Mouse (Mus musculus) c-Kit-positive CD71-positive TER-119-negative erythroid progenitor cells, embryonic 14.5 days (primary cell): ENCODE measurements around the gene Gabrb1.
"Not testable (repeated sequence)": the region's sequence is repeated elsewhere in the genome, so short reads cannot be mapped to it uniquely, and the experiment has no call there.

Experiments
- DNase-seq: peaks from one replicate; pipeline ENCODE4 v3.0.0-alpha.2; 2013; ENCODE audit warnings: low read depth

Gene Gabrb1

GRCm38 (mm10) chr5:72036954-72037353 is 379.0 kb downstream of the Gabrb1 start:
- no peak for DNase-seq

DNA sequence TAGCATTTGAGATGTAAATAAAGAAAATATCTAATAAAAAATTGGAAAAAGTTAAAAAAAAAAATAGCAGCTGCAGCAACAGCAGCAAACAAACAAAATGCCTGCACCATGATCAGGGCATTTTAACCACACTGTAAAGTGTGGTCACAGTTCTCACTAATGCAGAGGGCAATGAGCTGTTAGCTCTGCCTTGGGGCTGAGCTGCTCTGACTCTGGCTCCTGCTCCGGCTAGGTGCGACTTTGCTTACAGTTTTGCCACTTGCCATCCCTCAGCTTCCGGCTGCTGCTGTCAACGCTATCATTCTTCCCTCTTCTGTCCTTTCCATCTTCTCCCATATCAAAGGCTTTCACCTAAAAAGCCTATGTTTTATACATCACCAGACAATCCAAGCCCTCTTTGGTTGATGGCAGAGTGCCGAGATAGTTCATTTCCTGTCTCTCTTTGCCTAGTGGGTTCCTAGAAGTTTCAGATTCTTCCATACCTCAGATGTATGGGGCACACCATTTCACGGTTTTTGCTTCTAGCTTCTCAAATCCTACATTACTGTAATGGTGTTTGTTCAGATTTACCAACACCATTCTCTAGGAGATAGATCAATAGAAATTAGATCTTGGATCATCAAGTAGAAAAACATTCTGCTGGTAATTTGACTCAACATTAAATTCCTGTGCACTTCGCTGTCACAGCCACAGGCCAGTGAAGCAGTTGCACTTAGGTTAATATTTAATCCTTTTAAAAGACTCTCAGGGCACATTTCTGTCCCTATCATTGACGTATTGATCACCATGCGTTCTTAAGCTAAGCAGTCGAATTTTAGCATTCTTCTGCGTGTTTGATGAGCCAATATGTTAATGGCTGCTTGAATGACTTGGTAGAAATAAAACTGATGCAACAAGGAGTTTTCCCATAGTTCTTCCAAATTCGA is 385.6 kb downstream of the Gabrb1 start:
- DNase-seq = no peak

DNA sequence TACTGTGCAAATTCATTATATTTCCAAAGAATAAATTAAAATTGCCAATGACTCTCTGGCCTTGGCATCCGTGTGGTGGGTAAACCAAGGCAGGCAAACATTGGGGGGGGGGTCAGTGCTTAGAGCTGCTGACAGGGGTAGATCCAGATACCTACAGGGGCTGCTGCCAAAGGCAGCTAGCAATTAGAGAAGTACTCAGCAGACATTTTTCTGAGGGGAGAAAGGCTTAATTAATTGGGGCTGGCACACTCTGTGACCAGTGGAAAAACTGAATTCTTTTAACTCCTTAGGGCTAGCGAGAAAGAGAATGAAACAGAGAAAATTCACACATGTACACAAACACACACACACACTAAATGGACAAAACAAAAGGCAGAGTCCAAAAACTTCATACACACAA is 388.3 kb downstream of the Gabrb1 start:
- no peak for DNase-seq

DNA sequence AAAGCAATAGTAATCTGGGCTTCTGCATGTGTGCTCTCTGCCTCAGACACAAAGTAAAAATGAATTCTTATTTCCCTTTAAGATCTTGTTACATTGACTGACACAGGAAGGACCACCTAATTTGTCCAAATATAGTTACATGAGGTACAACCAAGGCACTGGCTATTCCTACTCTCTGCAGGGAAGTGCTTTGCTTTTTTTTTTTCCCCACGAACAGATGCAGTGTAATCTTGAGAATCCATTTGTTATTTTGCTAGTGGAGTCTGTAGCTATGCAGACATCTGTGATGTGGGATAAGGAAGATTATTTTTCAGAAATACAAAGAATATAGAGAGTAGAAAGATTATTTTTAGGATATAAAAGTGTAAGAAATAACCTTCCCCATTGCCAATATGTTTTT is 406.2 kb downstream of the Gabrb1 start:
- DNase-seq = no peak

GRCm38 (mm10) chr5:72068826-72069225 is 410.9 kb downstream of the Gabrb1 start:
- DNase-seq = no peak

DNA sequence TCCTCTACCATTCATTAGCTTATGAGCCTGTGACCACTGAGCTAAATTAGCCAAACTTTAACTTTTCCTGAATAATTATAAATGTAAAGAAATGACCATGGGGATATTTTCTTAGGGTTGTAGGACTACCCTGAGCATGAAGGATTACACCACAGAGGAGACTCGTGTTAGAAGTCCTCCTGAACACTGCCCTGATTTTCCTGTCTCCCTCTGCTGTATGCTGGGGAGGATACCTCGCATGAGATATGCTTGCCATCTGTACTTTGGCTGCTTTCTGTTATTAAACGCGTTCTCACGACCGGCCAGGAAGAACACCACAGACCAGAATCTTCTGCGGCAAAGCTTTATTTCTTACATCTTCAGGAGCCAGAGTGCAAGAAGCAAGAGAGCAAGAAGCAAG is 411.5 kb downstream of the Gabrb1 start:
- DNase-seq = not testable (repeated sequence)

DNA sequence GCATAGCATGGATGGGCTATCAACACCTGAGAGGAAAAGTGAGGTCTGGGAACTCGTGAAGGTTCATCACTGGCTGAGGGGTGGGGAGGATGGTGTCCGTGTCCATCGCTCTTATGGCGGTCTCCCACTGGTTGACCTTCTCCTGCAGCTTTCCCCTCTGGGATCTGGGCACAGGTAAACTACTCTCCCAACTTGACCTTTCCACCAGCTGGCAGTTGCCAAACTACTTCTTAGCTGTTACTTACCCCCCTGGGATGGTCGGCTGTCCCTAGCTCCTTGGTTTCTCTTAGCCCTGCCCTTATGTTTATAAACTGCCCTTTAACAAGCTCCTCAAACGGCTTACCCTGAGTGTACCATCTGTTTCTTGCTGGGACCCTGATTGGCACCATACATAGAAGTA is 418.9 kb downstream of the Gabrb1 start:
- DNase-seq = no peak

GRCm38 (mm10) chr5:72086518-72086917 is 428.6 kb downstream of the Gabrb1 start:
- no peak for DNase-seq

DNA sequence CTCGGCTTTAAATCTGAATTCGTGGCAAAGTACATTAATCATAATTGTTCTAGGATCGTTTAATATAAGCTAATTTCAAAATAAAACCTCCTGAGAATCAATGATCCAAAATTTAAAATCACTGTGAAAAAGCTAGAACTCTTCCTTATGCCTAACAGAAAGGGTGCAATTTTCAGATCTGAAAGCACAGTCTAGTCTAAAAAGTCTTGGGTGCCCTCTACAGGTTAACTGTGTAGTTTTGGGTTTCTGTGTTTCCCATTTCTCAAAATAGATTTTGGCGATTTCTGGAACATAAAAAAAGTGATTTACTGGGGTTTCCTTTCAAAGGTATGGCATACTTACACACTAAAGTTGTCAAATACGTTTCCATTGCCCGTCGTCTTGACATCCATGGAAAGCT is 436.7 kb downstream of the Gabrb1 start:
- no peak for DNase-seq

DNA sequence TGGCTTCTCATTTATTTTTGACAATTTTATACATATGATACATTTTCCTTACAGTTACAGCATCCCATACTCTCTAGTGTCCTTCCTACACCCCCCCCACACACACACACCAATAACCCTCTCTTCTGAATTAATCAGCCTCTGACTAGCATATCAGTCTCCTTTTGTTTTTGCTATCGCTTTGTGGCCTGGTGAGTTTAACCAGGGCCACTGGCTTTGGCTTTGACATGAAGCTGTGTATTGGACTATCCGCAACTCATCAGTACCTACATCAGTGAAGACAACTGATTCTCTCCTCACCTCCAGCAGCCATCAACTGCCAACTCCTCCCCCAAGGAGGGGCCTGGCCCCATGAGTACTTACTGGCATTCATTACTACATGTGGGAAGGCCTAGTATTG is 437.1 kb downstream of the Gabrb1 start:
- DNase-seq = no peak

DNA sequence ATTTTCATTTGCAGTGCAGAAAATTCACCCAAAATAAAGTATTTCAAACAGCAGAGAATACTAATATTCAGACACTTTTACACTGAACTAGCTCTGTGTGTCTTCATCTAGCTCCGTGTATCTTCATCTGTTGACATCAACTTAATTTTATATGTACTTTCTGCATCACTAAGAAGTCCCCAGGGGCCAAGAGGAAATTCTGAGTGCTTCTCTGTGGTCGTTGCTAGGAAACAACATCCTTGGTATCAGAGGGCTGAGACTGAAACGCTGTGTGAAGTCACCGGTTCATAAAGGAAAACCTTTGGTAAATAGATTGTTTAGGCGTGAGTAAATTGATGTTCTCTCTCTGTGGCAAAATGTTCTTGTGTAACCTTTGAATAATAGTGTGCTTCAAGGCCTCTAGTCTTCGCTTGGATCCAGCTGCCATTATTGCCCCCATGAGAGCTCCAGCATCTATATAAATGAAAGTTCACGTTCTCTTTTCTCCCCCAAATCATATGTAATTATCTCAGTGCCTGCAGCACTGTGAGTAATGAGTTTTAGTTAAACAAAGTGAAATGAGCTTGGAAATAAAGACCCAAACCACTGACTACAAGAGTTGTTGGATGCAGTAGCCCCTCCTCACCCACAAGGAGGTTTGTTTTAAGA is 446.5 kb downstream of the Gabrb1 start:
- DNase-seq = no peak

GRCm38 (mm10) chr5:72122414-72123037 is 464.6 kb downstream of the Gabrb1 start:
- DNase-seq = no peak

- no peak for DNase-seq
Observed at GRCm38 (mm10) chr5:72126681-72127080, 468.8 kb downstream of the Gabrb1 start.

DNA sequence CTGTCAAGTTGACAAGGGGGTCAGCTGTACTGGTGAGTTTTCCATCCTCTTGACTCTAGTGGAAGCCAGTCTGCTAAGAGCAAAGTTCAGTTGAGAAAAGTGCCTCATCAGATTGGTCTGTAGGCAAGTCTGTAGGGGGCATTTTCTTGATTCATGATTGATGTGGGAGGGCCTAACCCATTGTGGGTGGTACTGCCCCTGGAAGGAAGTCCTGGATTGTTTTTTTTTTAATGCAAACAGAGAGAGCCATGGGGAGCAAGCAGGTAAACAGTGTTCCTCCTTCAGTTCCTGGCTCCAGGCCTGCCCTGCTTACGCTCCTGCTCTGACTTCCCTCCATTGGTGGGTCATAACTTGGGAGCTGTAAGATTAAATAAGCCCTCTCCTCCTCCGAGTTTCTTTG is 476.0 kb downstream of the Gabrb1 start:
- DNase-seq = no peak

DNA sequence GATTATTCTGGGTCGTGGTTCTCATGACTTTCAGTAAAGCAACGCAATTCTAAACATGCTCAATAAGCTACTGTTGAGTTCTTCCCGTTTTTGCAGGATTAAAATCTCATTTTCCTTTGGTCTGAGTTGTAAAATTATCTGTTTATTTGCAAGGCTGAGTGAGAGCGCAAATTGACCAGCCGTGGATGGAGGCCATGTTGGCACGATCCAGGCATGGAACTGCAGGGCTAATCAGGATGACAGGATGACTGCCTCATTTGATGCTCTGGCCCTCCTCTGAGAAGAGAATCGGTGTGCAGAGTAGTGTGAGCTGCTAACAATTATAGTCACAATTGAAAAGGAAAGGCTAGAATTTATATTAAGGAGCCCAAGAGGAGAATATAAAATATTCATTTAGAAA is 480.3 kb downstream of the Gabrb1 start:
- DNase-seq = no peak

DNA sequence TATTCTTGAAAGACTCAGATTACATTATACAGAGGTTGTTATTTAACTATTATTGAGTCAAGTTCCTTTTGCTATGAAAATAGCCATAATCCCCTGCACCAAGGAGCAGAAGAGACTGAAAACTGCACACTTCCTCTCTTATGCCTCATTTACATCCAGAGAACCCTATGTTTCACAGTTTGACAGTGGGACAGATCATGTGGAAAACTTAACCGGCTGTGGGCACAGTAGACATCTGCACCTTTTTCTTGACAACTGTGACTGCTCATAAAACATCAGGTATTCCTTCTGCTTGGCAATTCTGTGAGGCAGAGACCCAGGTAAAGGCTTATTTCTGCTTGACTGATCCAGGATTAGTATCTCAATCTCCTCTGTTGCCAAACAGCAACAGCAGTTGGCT is 481.7 kb downstream of the Gabrb1 start:
- no peak for DNase-seq

GRCm38 (mm10) chr5:72148679-72149078 is 490.8 kb downstream of the Gabrb1 start:
- DNase-seq = no peak

- no peak for DNase-seq
Observed at GRCm38 (mm10) chr5:72150870-72151269, 493.0 kb downstream of the Gabrb1 start.

- not testable (repeated sequence) for DNase-seq
Observed at GRCm38 (mm10) chr5:72155686-72156085, 497.8 kb downstream of the Gabrb1 start.

DNA sequence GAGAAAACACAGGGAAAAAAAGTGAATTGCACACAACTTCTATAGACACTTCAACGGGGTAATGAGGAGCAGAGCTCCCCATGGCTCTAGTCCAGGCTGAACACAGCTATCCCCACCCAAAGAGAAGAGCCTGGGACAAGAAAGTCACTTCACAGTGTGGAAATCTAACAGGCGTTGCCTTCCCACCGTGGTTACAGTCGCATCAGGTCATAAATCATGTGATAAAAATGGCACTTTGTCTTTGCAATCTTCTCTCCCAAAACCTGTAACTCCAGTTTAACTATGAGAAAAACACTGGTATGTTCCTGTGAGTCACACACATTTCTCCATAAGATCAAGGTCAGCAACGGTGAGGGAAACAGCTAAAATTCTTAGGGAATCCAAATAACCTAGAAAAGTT is 498.7 kb downstream of the Gabrb1 start:
- DNase-seq = no peak

DNA sequence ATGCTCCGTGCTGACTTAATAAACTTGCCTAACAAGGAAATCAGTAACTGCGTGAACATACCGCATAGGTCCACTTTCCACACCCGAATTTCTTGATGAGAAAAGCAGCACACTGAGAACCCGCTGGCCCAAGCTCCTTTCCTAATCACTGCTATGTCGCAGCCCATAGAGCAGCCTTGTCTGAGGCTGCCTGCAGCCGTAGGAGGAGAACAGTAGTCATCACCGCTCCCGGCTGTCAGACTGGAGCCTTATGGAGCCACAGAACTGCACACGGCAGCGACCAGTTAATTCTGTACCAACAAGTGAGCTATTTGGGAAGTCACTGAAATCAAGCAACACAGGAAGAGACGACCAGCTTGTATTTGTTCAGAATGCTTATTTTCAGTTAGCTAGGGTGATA is 500.8 kb downstream of the Gabrb1 start:
- DNase-seq = no peak

DNA sequence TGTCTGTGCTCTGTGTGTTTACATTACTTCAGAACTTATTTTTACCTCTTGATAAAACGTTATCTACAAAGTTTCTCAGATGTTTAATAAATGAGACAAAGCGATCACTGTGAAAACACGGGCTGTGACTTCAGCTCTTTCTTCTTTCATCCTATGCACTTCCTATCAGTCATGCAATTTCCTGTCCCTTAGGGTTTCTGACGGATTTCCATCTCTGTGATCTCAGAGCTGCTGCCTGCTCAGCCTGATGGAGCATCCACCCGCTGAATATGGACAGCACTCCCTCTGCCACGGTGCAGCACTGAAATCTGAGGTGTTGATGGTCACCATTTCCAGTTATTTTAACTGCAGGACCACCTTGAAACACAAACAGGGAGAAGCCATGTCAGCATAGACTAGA is 501.6 kb downstream of the Gabrb1 start:
- DNase-seq = no peak
